In genomic region chr3:135845860-135846259, GRCm38 (mm10) we compare ENCODE assay signal across 14 mouse cellular contexts. TPM values are rescaled to one million over a fixed set of nuclear protein-coding genes. Genes with fewer than 3 reads are reported as not detected.
"Had no signal": no experiment of that assay in that cellular context is flagged by ENCODE, and none has a peak within 500 bp of the region (broad histone marks: within the 10 kb centered on the region; RNA-seq: fewer than 3 reads in every experiment).

No protein-coding gene starts in this region.

- ATAC-seq: hindbrain, postnatal 0 days; midbrain, embryonic 15.5 days had no signal

- H3K9me3 ChIP-seq: limb, embryonic 13.5 days; liver, embryonic 15.5 days; midbrain, embryonic 15.5 days; neural tube, embryonic 12.5 days had no signal

- H3K4me1 ChIP-seq: limb, embryonic 13.5 days; megakaryocyte, embryonic 14.5 days; midbrain, embryonic 15.5 days; neural tube, embryonic 12.5 days had no signal

- DNase-seq: kidney, adult 11 months; kidney, postnatal 14 days; left cerebral cortex, postnatal 4 days; thymus, adult 2 months; thymus, postnatal 25 days had no signal

- H3K9ac ChIP-seq: limb, embryonic 13.5 days; liver, embryonic 15.5 days; midbrain, embryonic 15.5 days; neural tube, embryonic 12.5 days had no signal

- H3K27ac ChIP-seq: hindbrain, postnatal 0 days; limb, embryonic 13.5 days; liver, embryonic 15.5 days; midbrain, embryonic 15.5 days; neural tube, embryonic 12.5 days had no signal

- H3K27me3 ChIP-seq: limb, embryonic 13.5 days; liver, embryonic 15.5 days; megakaryocyte, embryonic 14.5 days; midbrain, embryonic 15.5 days; neural tube, embryonic 12.5 days had no signal

- H3K4me2 ChIP-seq: limb, embryonic 13.5 days; liver, embryonic 11.5 days; liver, embryonic 15.5 days; midbrain, embryonic 11.5 days; midbrain, embryonic 15.5 days; neural tube, embryonic 12.5 days had no signal

- H3K4me3 ChIP-seq: limb, embryonic 13.5 days; liver, embryonic 15.5 days; megakaryocyte, embryonic 14.5 days; midbrain, embryonic 15.5 days; neural tube, embryonic 12.5 days had no signal

- H3K36me3 ChIP-seq: limb, embryonic 13.5 days; midbrain, embryonic 15.5 days; neural tube, embryonic 12.5 days had no signal

RNA-seq across cellular contexts. Expression of gene Slc39a8, which starts 20.8 kb away (rescaled TPM):
- total RNA-seq: monocyte, adult 5-6 weeks had no signal
